Mouse (Mus musculus): ENCODE results near the gene Atp5h.

The Atp5h gene

DNA sequence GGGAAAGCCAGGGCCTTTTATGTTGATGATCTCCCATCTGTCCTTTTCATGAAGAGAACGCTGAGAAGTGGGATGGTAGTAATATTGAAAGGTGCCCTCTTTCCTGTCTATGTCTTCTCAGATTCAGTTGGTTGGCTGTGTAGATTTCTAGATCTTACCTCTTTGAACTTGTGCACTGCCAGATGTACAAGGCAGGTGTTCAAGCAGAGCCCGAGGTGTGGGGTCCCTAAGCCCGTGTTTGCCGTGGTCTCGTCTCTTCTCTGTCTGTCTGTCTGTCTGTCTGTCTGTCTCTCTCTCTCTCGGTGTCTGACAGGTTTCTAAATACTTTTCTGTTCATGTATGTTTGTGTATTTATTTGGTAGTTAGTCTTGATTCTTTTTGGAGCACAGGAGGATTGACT is 5.9 kb upstream of the Atp5h start:
- Histone ChIP-seq H3K27me3 (ENCODE audit: control insufficient read depth, insufficient read depth, low read length, poor library complexity, severe bottlenecking) (no peaks in the 10 kb centered on the region), H3K36me3 (ENCODE audit: control insufficient read depth, insufficient read depth, low read length, poor library complexity, severe bottlenecking) (peaks cover 1% of the 10 kb centered on the region)
- no peak for DNase-seq (ENCODE audit: low read depth, low spot score)

DNA sequence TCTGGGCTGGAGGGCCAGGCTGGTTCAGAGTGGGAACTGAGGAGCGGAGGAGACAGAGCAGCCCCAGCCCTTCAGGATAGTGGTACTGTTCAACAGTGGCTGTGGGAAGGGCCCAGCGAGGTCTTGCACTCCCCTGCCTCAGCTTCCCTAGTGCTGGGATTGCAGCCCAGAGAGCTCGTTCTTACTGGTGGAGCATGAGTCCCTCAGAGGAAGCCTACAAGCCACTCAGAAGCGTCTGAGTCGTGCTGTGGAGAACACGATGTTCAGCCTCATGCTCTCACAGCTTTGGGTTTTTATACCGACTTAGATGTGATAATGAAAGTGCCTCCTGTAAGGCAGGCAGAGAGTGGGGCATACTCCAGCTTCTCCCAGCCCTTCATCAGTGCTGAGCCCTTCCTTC is 4.9 kb upstream of the Atp5h start:
- H3K27me3 ChIP-seq (ENCODE audit: control insufficient read depth, insufficient read depth, low read length, poor library complexity, severe bottlenecking), result no peaks in the 10 kb centered on the region
- no peaks in the 10 kb centered on the region; the same call in none of the 2 replicates for H3K36me3 ChIP-seq (ENCODE audit: control insufficient read depth, insufficient read depth, low read length, poor library complexity, severe bottlenecking)
- DNase-seq (ENCODE audit: low read depth, low spot score), result no peak

- no peak for DNase-seq (ENCODE audit: low read depth, low spot score)
- Histone ChIP-seq H3K36me3 (ENCODE audit: control insufficient read depth, insufficient read depth, low read length, poor library complexity, severe bottlenecking) (no peaks in the 10 kb centered on the region; the same call in none of the 2 replicates), H3K27me3 (ENCODE audit: control insufficient read depth, insufficient read depth, low read length, poor library complexity, severe bottlenecking) (no peaks in the 10 kb centered on the region)
These were observed 3.3 kb upstream of the Atp5h start for GRCm38 (mm10) chr11:115423091-115423490.

GRCm38 (mm10) chr11:115421972-115422371 is 2.2 kb upstream of the Atp5h start:
- Histone ChIP-seq H3K36me3 (ENCODE audit: control insufficient read depth, insufficient read depth, low read length, poor library complexity, severe bottlenecking) (no peaks in the 10 kb centered on the region; the same call in none of the 2 replicates), H3K27me3 (ENCODE audit: control insufficient read depth, insufficient read depth, low read length, poor library complexity, severe bottlenecking) (no peaks in the 10 kb centered on the region)
- no peak for DNase-seq (ENCODE audit: low read depth, low spot score)

DNA sequence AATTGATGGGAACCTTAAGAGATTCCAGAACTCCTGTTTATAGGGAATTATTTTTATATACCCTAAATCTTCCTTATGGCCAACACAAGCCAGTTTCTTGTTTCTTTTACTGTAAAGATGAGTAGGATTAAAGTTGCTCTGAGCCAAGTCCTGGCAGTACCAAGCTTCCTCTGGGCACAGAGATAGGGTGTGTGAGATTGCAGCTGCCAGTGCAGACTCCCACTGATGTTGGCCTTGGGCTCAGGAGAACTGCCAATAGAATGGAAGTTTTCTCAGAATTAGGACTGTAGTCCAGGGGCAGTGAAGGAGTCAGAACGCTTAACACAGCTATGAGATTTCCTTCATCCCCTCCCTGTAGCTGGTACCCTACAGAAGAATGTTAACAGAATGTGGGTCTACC is 1.6 kb upstream of the Atp5h start:
- peaks cover 1% of the 10 kb centered on the region for H3K36me3 ChIP-seq (ENCODE audit: control insufficient read depth, insufficient read depth, low read length, poor library complexity, severe bottlenecking)
- no peaks in the 10 kb centered on the region for H3K27me3 ChIP-seq (ENCODE audit: control insufficient read depth, insufficient read depth, low read length, poor library complexity, severe bottlenecking)
- DNase-seq (ENCODE audit: low read depth, low spot score), result no peak

GRCm38 (mm10) chr11:115420336-115421190 is 801 bp upstream of the Atp5h start:
- Histone ChIP-seq H3K27me3 (ENCODE audit: control insufficient read depth, insufficient read depth, low read length, poor library complexity, severe bottlenecking) (no peaks in the 10 kb centered on the region), H3K36me3 (ENCODE audit: control insufficient read depth, insufficient read depth, low read length, poor library complexity, severe bottlenecking) (peaks cover 1% of the 10 kb centered on the region)
- DNase-seq (ENCODE audit: low read depth, low spot score), result peak; percentile 37

- no peaks in the 10 kb centered on the region for H3K27me3 ChIP-seq (ENCODE audit: control insufficient read depth, insufficient read depth, low read length, poor library complexity, severe bottlenecking)
- no peaks in the 10 kb centered on the region; the same call in 1 of the 2 replicates for H3K36me3 ChIP-seq (ENCODE audit: control insufficient read depth, insufficient read depth, low read length, poor library complexity, severe bottlenecking)
- no peak for DNase-seq (ENCODE audit: low read depth, low spot score)
These were observed 10.2 kb downstream of the Atp5h start for GRCm38 (mm10) chr11:115409556-115409955.

DNA sequence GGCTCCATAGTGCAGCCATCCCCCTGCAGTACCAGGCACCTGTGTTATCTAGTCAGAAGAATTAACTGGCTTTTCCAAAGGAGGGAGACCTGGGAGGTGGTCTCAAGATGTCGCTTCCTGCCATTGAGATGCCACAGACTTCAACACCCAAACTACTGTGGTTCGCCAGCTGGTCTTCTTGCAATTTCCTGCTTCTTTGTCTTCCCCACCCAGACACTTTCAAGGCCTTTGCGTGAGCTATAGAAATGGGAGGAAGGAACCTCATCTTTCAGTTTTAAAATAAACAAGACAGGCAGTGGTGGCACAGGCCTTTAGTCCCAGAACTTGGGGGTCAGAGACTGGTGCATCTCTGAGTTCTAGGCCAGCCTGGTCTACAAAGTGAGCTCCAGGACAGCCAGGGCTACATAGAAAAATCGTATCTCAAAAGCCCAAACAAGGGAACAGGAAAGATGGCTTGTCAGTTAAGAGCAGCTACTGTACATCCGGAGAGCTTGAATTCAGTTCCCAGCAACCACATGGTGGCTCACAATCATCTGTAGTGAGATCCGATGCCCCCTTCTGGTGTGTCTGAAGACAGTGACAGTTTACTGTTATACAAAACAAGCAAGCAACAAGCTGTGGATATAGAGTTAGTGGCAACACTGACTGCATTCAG is 11.4 kb downstream of the Atp5h start:
- DNase-seq (ENCODE audit: low read depth, low spot score), result no peak
- no peaks in the 10 kb centered on the region; the same call in 1 of the 2 replicates for H3K36me3 ChIP-seq (ENCODE audit: control insufficient read depth, insufficient read depth, low read length, poor library complexity, severe bottlenecking)
- H3K27me3 ChIP-seq (ENCODE audit: control insufficient read depth, insufficient read depth, low read length, poor library complexity, severe bottlenecking), result no peaks in the 10 kb centered on the region

GRCm38 (mm10) chr11:115406858-115407401 is 12.8 kb downstream of the Atp5h start:
- Histone ChIP-seq H3K27me3 (ENCODE audit: control insufficient read depth, insufficient read depth, low read length, poor library complexity, severe bottlenecking) (no peaks in the 10 kb centered on the region), H3K36me3 (ENCODE audit: control insufficient read depth, insufficient read depth, low read length, poor library complexity, severe bottlenecking) (no peaks in the 10 kb centered on the region; the same call in 1 of the 2 replicates)
- DNase-seq (ENCODE audit: low read depth, low spot score), result no peak

GRCm38 (mm10) chr11:115405723-115406122 is 14.0 kb downstream of the Atp5h start:
- Histone ChIP-seq H3K36me3 (ENCODE audit: control insufficient read depth, insufficient read depth, low read length, poor library complexity, severe bottlenecking) (no peaks in the 10 kb centered on the region; the same call in 1 of the 2 replicates), H3K27me3 (ENCODE audit: control insufficient read depth, insufficient read depth, low read length, poor library complexity, severe bottlenecking) (no peaks in the 10 kb centered on the region)
- no peak for DNase-seq (ENCODE audit: low read depth, low spot score)

DNA sequence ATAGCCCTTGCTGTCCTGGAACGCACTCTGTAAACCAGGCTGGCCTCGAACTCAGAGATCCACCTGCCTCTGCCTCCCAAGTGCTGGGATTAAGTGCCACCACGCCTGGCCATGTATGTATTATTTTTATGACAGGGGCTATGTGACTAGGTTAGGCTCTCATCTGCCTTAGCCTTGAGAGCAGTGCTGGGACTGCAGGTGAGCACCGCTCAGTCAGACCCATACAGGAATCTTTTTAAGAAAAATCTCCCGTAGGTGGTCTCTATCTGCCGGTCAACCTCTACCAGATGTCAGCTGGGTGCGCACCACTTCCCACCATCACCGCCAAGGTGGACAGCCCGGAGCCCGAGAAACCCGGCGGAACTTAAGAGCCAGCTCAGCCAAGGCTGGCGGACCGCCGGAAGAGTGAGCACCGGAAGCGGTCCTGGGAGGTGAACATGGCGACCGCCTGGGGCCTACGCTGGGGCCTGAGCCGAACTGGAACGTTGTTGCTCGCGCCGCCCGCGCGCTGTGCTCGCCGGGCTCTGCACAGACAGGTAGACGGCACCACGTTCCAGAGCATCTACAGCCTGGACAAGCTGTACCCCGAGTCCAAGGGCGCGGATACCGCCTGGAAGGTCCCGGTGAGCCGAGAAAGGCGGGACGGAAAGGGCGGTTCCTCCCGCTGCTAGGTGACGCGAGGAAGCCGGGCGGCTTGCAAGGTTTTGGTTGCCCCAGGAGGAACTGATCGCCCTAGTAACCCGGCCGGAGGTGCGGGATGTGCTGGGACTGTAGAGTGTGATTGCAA is 16.2 kb downstream of the Atp5h start, which contains the start of gene Mrpl58:
TSS of gene Mrpl58 (plus strand) at position 415 of the 787 bp plus-strand sequence.
- no peaks in the 10 kb centered on the region for H3K36me3 ChIP-seq (ENCODE audit: control insufficient read depth, insufficient read depth, low read length, poor library complexity, severe bottlenecking)
- no peaks in the 10 kb centered on the region for H3K27me3 ChIP-seq (ENCODE audit: control insufficient read depth, insufficient read depth, low read length, poor library complexity, severe bottlenecking)
- peak; percentile 82 for DNase-seq (ENCODE audit: low read depth, low spot score)

DNA sequence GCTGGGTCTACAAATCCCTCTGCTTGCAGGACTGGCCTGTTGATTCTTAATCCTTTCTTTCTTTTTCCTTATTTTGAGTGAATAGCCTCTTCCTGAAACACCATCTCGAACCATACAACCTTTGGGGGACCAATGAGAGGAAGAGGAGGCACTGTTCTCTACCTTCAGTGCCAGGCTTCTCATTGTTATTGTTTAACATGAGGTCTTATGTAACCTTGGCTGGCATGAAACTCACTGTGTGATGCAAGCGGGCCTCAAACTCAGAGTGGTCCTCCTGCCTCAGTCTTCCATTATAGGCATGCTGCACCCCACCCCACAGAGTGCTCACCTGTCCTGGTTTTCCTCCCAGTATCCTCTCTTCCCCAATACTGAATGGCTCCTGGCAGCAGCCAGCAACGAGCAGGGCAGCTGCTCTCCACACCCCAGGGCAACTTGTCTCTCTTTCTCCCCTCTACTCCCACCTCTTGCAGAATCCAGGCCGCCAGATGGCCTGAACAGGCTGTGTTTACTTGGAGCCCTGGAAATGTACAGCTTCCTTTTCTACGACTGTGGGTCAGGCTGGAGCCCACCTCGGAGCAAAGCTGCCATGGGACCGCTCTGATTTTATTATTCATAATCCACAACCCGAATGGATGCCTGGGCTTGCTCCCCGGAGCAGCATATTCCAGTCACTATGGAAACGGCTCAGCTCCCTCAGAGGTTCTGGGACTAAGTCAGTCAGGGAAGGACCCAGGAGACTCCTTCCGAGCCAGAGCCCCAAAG is 19.0 kb downstream of the Atp5h start:
- no peaks in the 10 kb centered on the region for H3K27me3 ChIP-seq (ENCODE audit: control insufficient read depth, insufficient read depth, low read length, poor library complexity, severe bottlenecking)
- DNase-seq (ENCODE audit: low read depth, low spot score), result no peak
- H3K36me3 ChIP-seq (ENCODE audit: control insufficient read depth, insufficient read depth, low read length, poor library complexity, severe bottlenecking), result no peaks in the 10 kb centered on the region

DNA sequence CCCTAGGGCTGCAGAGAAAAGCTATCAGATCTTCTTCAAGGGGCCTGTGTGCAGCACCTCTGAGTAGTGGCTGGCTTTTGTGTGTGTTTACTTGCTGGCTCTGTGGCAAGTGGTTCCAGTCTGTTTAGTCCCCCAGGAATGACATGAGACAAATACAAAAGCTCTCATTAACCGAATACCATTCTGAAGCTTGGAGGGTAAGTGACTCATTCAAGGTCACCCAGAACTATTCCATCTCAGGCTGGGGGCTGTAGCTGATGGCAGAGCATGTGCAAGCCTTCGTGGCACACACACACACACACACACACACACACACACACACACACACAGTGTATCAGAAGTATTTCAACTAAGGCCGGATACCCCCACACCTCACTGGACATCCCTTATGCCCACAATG is 19.6 kb downstream of the Atp5h start:
- DNase-seq (ENCODE audit: low read depth, low spot score), result no peak
- Histone ChIP-seq H3K36me3 (ENCODE audit: control insufficient read depth, insufficient read depth, low read length, poor library complexity, severe bottlenecking) (no peaks in the 10 kb centered on the region), H3K27me3 (ENCODE audit: control insufficient read depth, insufficient read depth, low read length, poor library complexity, severe bottlenecking) (no peaks in the 10 kb centered on the region)

- Histone ChIP-seq H3K36me3 (ENCODE audit: control insufficient read depth, insufficient read depth, low read length, poor library complexity, severe bottlenecking) (no peaks in the 10 kb centered on the region), H3K27me3 (ENCODE audit: control insufficient read depth, insufficient read depth, low read length, poor library complexity, severe bottlenecking) (no peaks in the 10 kb centered on the region)
- DNase-seq (ENCODE audit: low read depth, low spot score), result no peak
These were observed 21.7 kb downstream of the Atp5h start for GRCm38 (mm10) chr11:115398085-115398484.

All from splenic B cell, adult 2 months (primary cell).